Comparison of ENCODE assay signal across 23 mouse cellular contexts in genomic region chr16:33387013-33387412, GRCm38 (mm10).
"Had no signal": no experiment of that assay in that cellular context is flagged by ENCODE, and none has a peak within 500 bp of the region (broad histone marks: within the 10 kb centered on the region; RNA-seq: fewer than 3 reads in every experiment).

No protein-coding gene starts in this region.

- H3K36me3 ChIP-seq: limb, embryonic 13.5 days; midbrain, embryonic 12.5 days; midbrain, embryonic 15.5 days; neural tube, embryonic 15.5 days; stomach, embryonic 15.5 days had no signal

- DNase-seq: kidney, adult 11 months; kidney, adult 8-10 months; kidney, postnatal 10 days; kidney, postnatal 36 days; layer of hippocampus, postnatal 36 days; liver, postnatal 0 days; lung, embryonic 14.5 days; right cerebral cortex, adult 18-20 months; right cerebral cortex, postnatal 14 days; spleen, adult 18-20 months; thymus, postnatal 25 days had no signal

- H3K27me3 ChIP-seq: kidney, embryonic 15.5 days; limb, embryonic 13.5 days; midbrain, embryonic 12.5 days; midbrain, embryonic 15.5 days; neural tube, embryonic 12.5 days; neural tube, embryonic 15.5 days; stomach, embryonic 15.5 days had no signal

- H3K27ac ChIP-seq: kidney, embryonic 15.5 days; limb, embryonic 10.5 days; limb, embryonic 13.5 days; liver, embryonic 14.5 days; macrophage; midbrain, embryonic 12.5 days; midbrain, embryonic 15.5 days; neural tube, embryonic 12.5 days; neural tube, embryonic 15.5 days; stomach, embryonic 15.5 days had no signal

- H3K4me3 ChIP-seq: kidney, embryonic 15.5 days; limb, embryonic 10.5 days; limb, embryonic 13.5 days; midbrain, embryonic 12.5 days; midbrain, embryonic 15.5 days; neural tube, embryonic 12.5 days; neural tube, embryonic 15.5 days; stomach, embryonic 15.5 days had no signal

- H3K9ac ChIP-seq: kidney, embryonic 15.5 days; limb, embryonic 13.5 days; liver, embryonic 14.5 days; liver, postnatal 0 days; lung, embryonic 14.5 days; midbrain, embryonic 12.5 days; midbrain, embryonic 15.5 days; neural tube, embryonic 12.5 days; neural tube, embryonic 15.5 days; stomach, embryonic 15.5 days had no signal

- ATAC-seq: liver, postnatal 0 days; lung, postnatal 0 days; midbrain, embryonic 15.5 days had no signal

- H3K4me2 ChIP-seq: kidney, embryonic 15.5 days; limb, embryonic 13.5 days; liver, embryonic 11.5 days; lung, embryonic 14.5 days; midbrain, embryonic 12.5 days; midbrain, embryonic 15.5 days; neural tube, embryonic 12.5 days; neural tube, embryonic 15.5 days; stomach, embryonic 15.5 days had no signal

- H3K9me3 ChIP-seq: kidney, embryonic 15.5 days; limb, embryonic 10.5 days; limb, embryonic 13.5 days; midbrain, embryonic 12.5 days; midbrain, embryonic 15.5 days; neural tube, embryonic 12.5 days; neural tube, embryonic 15.5 days; stomach, embryonic 15.5 days had no signal
